Mouse (Mus musculus) cortical plate, adult 2 months (tissue): ENCODE data around the gene Dlg5.

Experiments used
- CTCF ChIP-seq: fragments of 200-500 bp; IDR thresholded peaks from 2 replicates; pipeline ENCODE4 v1.5.1; 2011; ENCODE audit warnings: mild to moderate bottlenecking, control low read depth, low read length; ENCODE audit not compliant: insufficient read depth; ENCODE audit errors: extremely low read depth
- POLR2A ChIP-seq: fragments of 200-500 bp; IDR thresholded peaks from 2 replicates; pipeline ENCODE4 v1.6.1; 2011; ENCODE audit warnings: mild to moderate bottlenecking, low read length, control low read depth; ENCODE audit not compliant: insufficient read depth; ENCODE audit errors: extremely low read depth

DNA sequence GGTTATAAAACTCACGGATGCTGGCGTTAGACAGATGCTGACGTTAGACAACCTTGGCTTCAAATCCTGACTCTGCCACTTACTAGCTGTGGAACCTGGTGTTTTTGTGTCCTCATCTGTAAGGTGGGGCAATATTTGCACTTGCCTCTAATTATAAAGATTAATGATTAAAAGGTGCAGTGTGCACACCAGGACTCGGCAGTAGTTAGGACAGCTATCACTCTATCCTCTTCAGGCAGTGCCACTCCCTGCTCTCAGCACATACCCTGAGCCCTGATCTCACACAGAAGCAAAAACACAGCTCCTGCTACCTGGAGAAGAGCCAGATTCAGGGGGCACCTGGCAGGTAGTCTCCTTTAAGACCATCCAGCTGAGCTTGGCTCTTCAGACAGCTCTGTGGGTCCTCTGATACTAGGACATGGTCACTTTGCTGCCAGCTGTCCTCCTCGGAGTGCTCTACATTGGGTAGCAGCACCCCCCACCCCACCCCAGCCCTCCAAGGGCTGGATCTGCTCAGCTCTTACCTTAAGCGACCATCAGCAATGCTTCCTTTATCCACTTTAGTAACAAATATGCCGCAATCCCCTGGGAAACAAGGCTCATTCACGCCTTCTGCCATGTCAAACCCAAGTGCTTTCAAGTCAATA lies 80.9 kb downstream of the Dlg5 start:
- TF ChIP-seq POLR2A, result no peak
- TF ChIP-seq CTCF, result no peak
